ENCODE assay signal across 27 mouse cellular contexts in the genomic region with DNA sequence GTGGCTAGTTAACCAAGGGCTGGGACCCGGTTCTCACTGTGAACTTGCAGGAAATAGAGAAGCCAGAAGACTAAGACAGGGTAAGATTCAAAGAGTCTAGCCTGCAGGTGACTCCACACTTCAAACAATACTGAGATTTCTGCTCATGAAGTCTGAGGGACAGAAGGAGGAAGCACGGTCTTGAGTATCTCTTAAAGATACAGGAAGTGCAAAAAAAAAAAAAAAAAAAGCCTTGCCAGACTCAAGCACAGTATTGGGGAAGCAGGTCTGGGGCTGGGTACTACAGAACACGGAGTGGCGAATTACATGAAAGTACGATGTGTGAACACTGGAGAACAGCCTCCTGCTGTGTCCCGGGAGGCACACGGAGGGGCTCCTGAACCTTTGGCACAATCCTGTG. TPM values are rescaled to one million over a fixed set of nuclear protein-coding genes. Genes with fewer than 3 reads are reported as not detected.
A peak's percentile ranks its signal among the peaks of the same experiment; 100 is the strongest.
DNase-seq lines count a peak whose midpoint lies in the region; ATAC-seq and TF ChIP-seq lines count a peak whose summit lies in the region.
"Had no signal": no experiment of that assay in that cellular context is flagged by ENCODE, and none has a peak within 500 bp of the region (broad histone marks: within the 10 kb centered on the region; RNA-seq: fewer than 3 reads in every experiment).

No protein-coding gene starts in this region.

- no peaks in the 10 kb centered on the region for H3K36me3 ChIP-seq in forebrain, embryonic 11.5 days (ENCODE audit: control insufficient read depth, insufficient read depth, low read length)
- H3K36me3 ChIP-seq in liver, postnatal 0 days (replicated peaks; ENCODE audit: insufficient read depth, low read length) = no peaks in the 10 kb centered on the region
- H3K36me3 ChIP-seq: heart, embryonic 13.5 days; limb, embryonic 13.5 days; liver, embryonic 13.5 days; lung, embryonic 15.5 days; stomach, embryonic 15.5 days had no signal

- ATAC-seq in megakaryocyte, adult 5-6 weeks (ENCODE audit: poor library complexity, severe bottlenecking) = peak; percentile 93
- ATAC-seq in forebrain, embryonic 11.5 days (replicated peaks; ENCODE audit: low FRiP score) = no peak
- no peak for ATAC-seq in frontal cortex, adult (ENCODE audit: low TSS enrichment)
- ATAC-seq in liver, postnatal 0 days = no peak

- H3K9me3 ChIP-seq in forebrain, embryonic 11.5 days (ENCODE audit: control insufficient read depth, low read length) = no peaks in the 10 kb centered on the region
- H3K9me3 ChIP-seq in liver, postnatal 0 days (ENCODE audit: low read length) = no peaks in the 10 kb centered on the region
- H3K9me3 ChIP-seq: heart, embryonic 13.5 days; limb, embryonic 13.5 days; liver, embryonic 13.5 days; lung, embryonic 15.5 days; stomach, embryonic 15.5 days had no signal

- peak; percentile 8 to 16 for DNase-seq in spleen, postnatal 36 days (ENCODE audit: low spot score in 2 of 2)
- no peak for DNase-seq in spleen, adult 18-20 months
- DNase-seq in B cell, adult 2 months = peak; percentile 5 to 10
- peak; percentile 63 for DNase-seq in MEL-GATA-1-ER (ENCODE audit: extremely low read depth, low read depth)
- DNase-seq in forebrain, embryonic 11.5 days (ENCODE audit: low spot score) = no peak
- DNase-seq in liver, postnatal 0 days = no peak
- DNase-seq: adrenal gland, postnatal 10 days; gastrocnemius, postnatal 10 days; heart, adult 18-20 months; heart, postnatal 4 days; kidney, adult 18-20 months; kidney, postnatal 10 days; layer of hippocampus, postnatal 36 days; liver, embryonic 13.5 days had no signal

- no peak for TF ChIP-seq CTCF in liver, postnatal 0 days (IDR thresholded peaks at IDR 0.05; ENCODE audit: low read depth)

- H3K27me3 ChIP-seq in forebrain, embryonic 11.5 days (ENCODE audit: control insufficient read depth, insufficient read depth, low read length) = no peaks in the 10 kb centered on the region
- H3K27me3 ChIP-seq in liver, postnatal 0 days (ENCODE audit: insufficient read depth, low read length) = no peaks in the 10 kb centered on the region
- H3K27me3 ChIP-seq: lung, embryonic 15.5 days; stomach, embryonic 15.5 days had no signal

- no peak overlapping the region for H3K4me3 ChIP-seq in forebrain, embryonic 11.5 days (ENCODE audit: low read depth, low read length)
- no peak overlapping the region for H3K4me3 ChIP-seq in liver, postnatal 0 days (ENCODE audit: low read depth, low read length)
- H3K4me3 ChIP-seq: heart, embryonic 13.5 days; layer of hippocampus, adult 2 months; limb, embryonic 13.5 days; liver, embryonic 13.5 days; lung, embryonic 15.5 days; stomach, embryonic 15.5 days had no signal

- no peaks in the 10 kb centered on the region for H3K4me1 ChIP-seq in forebrain, embryonic 11.5 days (replicated peaks; ENCODE audit: control insufficient read depth, insufficient read depth, low read length)
- no peaks in the 10 kb centered on the region for H3K4me1 ChIP-seq in liver, postnatal 0 days (ENCODE audit: insufficient read depth)
- H3K4me1 ChIP-seq: heart, embryonic 13.5 days; liver, embryonic 13.5 days; lung, embryonic 15.5 days; stomach, embryonic 15.5 days had no signal

- H3K4me2 ChIP-seq in forebrain, embryonic 11.5 days (ENCODE audit: low read depth, low read length, severe bottlenecking) = no peak overlapping the region
- no peak overlapping the region for H3K4me2 ChIP-seq in liver, postnatal 0 days (ENCODE audit: low read depth, low read length)
- H3K4me2 ChIP-seq: heart, embryonic 13.5 days; limb, embryonic 13.5 days; liver, embryonic 13.5 days; lung, embryonic 15.5 days; stomach, embryonic 15.5 days had no signal

- H3K27ac ChIP-seq in forebrain, embryonic 11.5 days (ENCODE audit: low read depth, low read length) = no peak overlapping the region
- no peak overlapping the region for H3K27ac ChIP-seq in liver, postnatal 0 days (ENCODE audit: low read depth)
- H3K27ac ChIP-seq: heart, embryonic 13.5 days; layer of hippocampus, adult 2 months; limb, embryonic 13.5 days; liver, embryonic 13.5 days; lung, embryonic 15.5 days; stomach, embryonic 15.5 days had no signal

- WGBS in forebrain, embryonic 11.5 days = 80% methylated on average over 7 of the region's 7 CpGs
- 25% methylated on average over 7 of the region's 7 CpGs for WGBS in liver, postnatal 0 days (ENCODE audit: insufficient replicate concordance)

- no peak for TF ChIP-seq EP300 in liver, postnatal 0 days (IDR thresholded peaks at IDR 0.05; ENCODE audit: low read depth)

- H3K9ac ChIP-seq in forebrain, embryonic 11.5 days (ENCODE audit: low read length) = no peak overlapping the region
- no peak overlapping the region for H3K9ac ChIP-seq in liver, postnatal 0 days (replicated peaks)
- H3K9ac ChIP-seq: heart, embryonic 13.5 days; limb, embryonic 13.5 days; liver, embryonic 13.5 days; lung, embryonic 15.5 days; stomach, embryonic 15.5 days had no signal

RNA-seq across cellular contexts. Expression of gene Prss43, which starts 0.7 kb away (rescaled TPM):
- total RNA-seq in megakaryocyte, adult 5-6 weeks (2015) = not detected in 2 replicates
- not detected in 2 replicates for total RNA-seq in megakaryocyte, adult 5-6 weeks (2017)
- not detected in 2 replicates for polyA plus RNA-seq in forebrain, embryonic 11.5 days (2014; fragmentation: Nextera tagmentation; extraction: Ambion mirVana)
- not detected in 2 replicates for polyA plus RNA-seq in liver, postnatal 0 days (2015; fragmentation: Nextera tagmentation; extraction: Ambion mirVana)
- total RNA-seq: adrenal gland, postnatal 10 days; gastrocnemius, postnatal 10 days; heart, adult 18-20 months; heart, postnatal 4 days; layer of hippocampus, postnatal 36 days; left cerebral cortex, postnatal 14 days; megakaryocyte-erythroid progenitor cell, adult 5-6 weeks; midbrain, postnatal 0 days had no signal
- polyA plus RNA-seq: brain, embryonic 14.5 days; embryonic facial prominence, embryonic 14.5 days; heart, embryonic 13.5 days; limb, embryonic 13.5 days; liver, embryonic 13.5 days; lung, embryonic 15.5 days; neural tube, embryonic 11.5 days; stomach, embryonic 15.5 days had no signal

RNA-seq across cellular contexts. Expression of gene Prss45, which starts 8.6 kb away (rescaled TPM):
- total RNA-seq in megakaryocyte, adult 5-6 weeks (2015) = not detected in 2 replicates
- total RNA-seq in megakaryocyte, adult 5-6 weeks (2017) = not detected in 2 replicates
- not detected in 2 replicates for polyA plus RNA-seq in forebrain, embryonic 11.5 days (2014; fragmentation: Nextera tagmentation; extraction: Ambion mirVana)
- polyA plus RNA-seq in liver, postnatal 0 days (2015; fragmentation: Nextera tagmentation; extraction: Ambion mirVana) = not detected in 2 replicates
- total RNA-seq: adrenal gland, postnatal 10 days; gastrocnemius, postnatal 10 days; heart, adult 18-20 months; megakaryocyte-erythroid progenitor cell, adult 5-6 weeks had no signal
- polyA plus RNA-seq: brain, embryonic 14.5 days; embryonic facial prominence, embryonic 14.5 days; heart, embryonic 13.5 days; limb, embryonic 13.5 days; liver, embryonic 13.5 days; lung, embryonic 15.5 days; neural tube, embryonic 11.5 days; stomach, embryonic 15.5 days had no signal

RNA-seq across cellular contexts. Expression of gene Prss44, which starts 12.0 kb away (rescaled TPM):
- not detected in 2 replicates for total RNA-seq in megakaryocyte, adult 5-6 weeks (2015)
- not detected in 2 replicates for total RNA-seq in megakaryocyte, adult 5-6 weeks (2017)
- polyA plus RNA-seq in forebrain, embryonic 11.5 days (2014; fragmentation: Nextera tagmentation; extraction: Ambion mirVana) = not detected in 2 replicates
- polyA plus RNA-seq in liver, postnatal 0 days (2015; fragmentation: Nextera tagmentation; extraction: Ambion mirVana) = not detected in 2 replicates
- total RNA-seq: adrenal gland, postnatal 10 days; gastrocnemius, postnatal 10 days; heart, adult 18-20 months; heart, postnatal 4 days; layer of hippocampus, adult 2 months; layer of hippocampus, postnatal 36 days; left cerebral cortex, postnatal 14 days; megakaryocyte-erythroid progenitor cell, adult 5-6 weeks; midbrain, postnatal 0 days had no signal
- polyA plus RNA-seq: brain, embryonic 14.5 days; embryonic facial prominence, embryonic 14.5 days; heart, embryonic 13.5 days; limb, embryonic 13.5 days; liver, embryonic 13.5 days; lung, embryonic 15.5 days; midbrain, postnatal 0 days; neural tube, embryonic 11.5 days; stomach, embryonic 15.5 days had no signal

RNA-seq across cellular contexts. Expression of gene Prss46, which starts 18.5 kb away (rescaled TPM):
- not detected in 2 replicates for total RNA-seq in megakaryocyte, adult 5-6 weeks (2015)
- not detected in 2 replicates for total RNA-seq in megakaryocyte, adult 5-6 weeks (2017)
- polyA plus RNA-seq in forebrain, embryonic 11.5 days (2014; fragmentation: Nextera tagmentation; extraction: Ambion mirVana) = not detected in 2 replicates
- not detected in 2 replicates for polyA plus RNA-seq in liver, postnatal 0 days (2015; fragmentation: Nextera tagmentation; extraction: Ambion mirVana)
- total RNA-seq: adrenal gland, postnatal 10 days; heart, adult 18-20 months; heart, postnatal 4 days; layer of hippocampus, adult 2 months; layer of hippocampus, postnatal 36 days; left cerebral cortex, postnatal 14 days; megakaryocyte-erythroid progenitor cell, adult 5-6 weeks; midbrain, postnatal 0 days had no signal
- polyA plus RNA-seq: brain, embryonic 14.5 days; heart, embryonic 13.5 days; limb, embryonic 13.5 days; liver, embryonic 13.5 days; lung, embryonic 15.5 days; neural tube, embryonic 11.5 days; stomach, embryonic 15.5 days had no signal

RNA-seq across cellular contexts. Expression of gene Prss42, which starts 27.9 kb away (rescaled TPM):
- not detected in 2 replicates for total RNA-seq in megakaryocyte, adult 5-6 weeks (2015)
- total RNA-seq in megakaryocyte, adult 5-6 weeks (2017) = not detected in 2 replicates
- polyA plus RNA-seq in forebrain, embryonic 11.5 days (2014; fragmentation: Nextera tagmentation; extraction: Ambion mirVana) = not detected in 2 replicates
- not detected in 2 replicates for polyA plus RNA-seq in liver, postnatal 0 days (2015; fragmentation: Nextera tagmentation; extraction: Ambion mirVana)
- total RNA-seq: adrenal gland, postnatal 10 days; gastrocnemius, postnatal 10 days; heart, adult 18-20 months; heart, postnatal 4 days; layer of hippocampus, adult 2 months; layer of hippocampus, postnatal 36 days; left cerebral cortex, postnatal 14 days; megakaryocyte-erythroid progenitor cell, adult 5-6 weeks; midbrain, postnatal 0 days had no signal
- polyA plus RNA-seq: brain, embryonic 14.5 days; embryonic facial prominence, embryonic 14.5 days; heart, embryonic 13.5 days; limb, embryonic 13.5 days; liver, embryonic 13.5 days; lung, embryonic 15.5 days; midbrain, postnatal 0 days; neural tube, embryonic 11.5 days; stomach, embryonic 15.5 days had no signal

Comparison
In these comparisons a context has a peak if more than half of its experiments do, and no peak if none do; other contexts are left out.
1. DNase-seq: peak in spleen, postnatal 36 days (2 of 2), B cell, adult 2 months (2 of 2) and MEL-GATA-1-ER (single experiment); none in spleen, adult 18-20 months (0 of 2), forebrain, embryonic 11.5 days (single experiment) and liver, postnatal 0 days (single experiment).